Mouse (Mus musculus) lung, postnatal 0 days (tissue): ENCODE measurements around the gene Ipo5. TPM values are rescaled to one million over a fixed set of nuclear protein-coding genes. Genes with fewer than 3 reads are reported as not detected.
A peak's percentile ranks its signal among the peaks of the same experiment; 100 is the strongest.

Source experiments
- ATAC-seq: fragments of 200-750 bp; cut with Nextera tagmentation; 2 replicates; pipeline ENCODE4 v1.8.0; 2017; ENCODE audit warnings: moderate library complexity
- DNase-seq: peaks from one replicate; pipeline ENCODE4 v3.0.0-alpha.2; 2016; ENCODE audit warnings: low spot score
- H3K27ac ChIP-seq: fragments of 300-500 bp; sonication (generic); 2 replicates; pipeline ENCODE4 v1.5.1; 2014; ENCODE audit warnings: antibody characterized with exemption, mild to moderate bottlenecking, low read length, mixed read lengths
- H3K27me3 ChIP-seq: fragments of 300-500 bp; sonication (generic); replicated peaks from 2 replicates; pipeline ENCODE4 v1.6.1; 2014; ENCODE audit warnings: low read length, mixed read lengths; ENCODE audit not compliant: insufficient read depth
- H3K36me3 ChIP-seq: fragments of 300-500 bp; sonication (generic); 2 replicates; pipeline ENCODE4 v1.6.1; 2014; ENCODE audit warnings: low read length, mixed read lengths; ENCODE audit not compliant: insufficient read depth
- H3K4me1 ChIP-seq: fragments of 300-500 bp; sonication (generic); 2 replicates; pipeline ENCODE4 v1.6.1; 2014; ENCODE audit warnings: antibody characterized with exemption, low read depth, low read length, mixed read lengths; ENCODE audit not compliant: insufficient read depth
- H3K4me2 ChIP-seq: fragments of 300-500 bp; sonication (generic); replicated peaks from 2 replicates; pipeline ENCODE4 v1.6.1; 2014; ENCODE audit warnings: low read depth, mild to moderate bottlenecking, low read length, moderate library complexity, mixed read lengths
- H3K4me3 ChIP-seq: fragments of 300-500 bp; sonication (generic); 2 replicates; pipeline ENCODE4 v1.5.1; 2014; ENCODE audit warnings: low read depth, low read length
- H3K9ac ChIP-seq: fragments of 300-500 bp; sonication (generic); replicated peaks from 2 replicates; pipeline ENCODE4 v1.6.1; 2014; ENCODE audit warnings: low read depth, mild to moderate bottlenecking
- H3K9me3 ChIP-seq: fragments of 300-500 bp; sonication (generic); 2 replicates; pipeline ENCODE4 v1.6.1; 2016; ENCODE audit warnings: low read length, mixed read lengths
- CTCF ChIP-seq: IDR thresholded peaks from 2 replicates; pipeline ENCODE4 v1.5.1; 2016; ENCODE audit warnings: antibody characterized with exemption, mild to moderate bottlenecking
- EP300 ChIP-seq: IDR thresholded peaks from 2 replicates; pipeline ENCODE4 v1.6.1; 2016; ENCODE audit warnings: antibody characterized with exemption, mild to moderate bottlenecking, control low read depth
- WGBS: fragments of 180-500 bp; shearing (Covaris S2); extraction: QIAGEN DNeasy Blood & Tissue Kit; methylation state at CpG from one replicate; pipeline ENCODE4 v1.1.7; 2014; 5-methylcytosine and 5-hydroxymethylcytosine counted together
- polyA plus RNA-seq: library from polyadenylated mRNA; unstranded; fragments of >200 nt; fragmentation: Nextera tagmentation; extraction: Ambion mirVana; gene quantifications from 2 replicates; pipeline ENCODE4 v1.2.1, GENCODE M21; 2015

The Ipo5 gene
- polyA plus RNA-seq, 1 experiment from 2014 or later = 23.4 TPM

- Histone ChIP-seq H3K4me2 (no peak overlapping the region), H3K27ac (no peak overlapping the region), H3K9me3 (no peaks in the 10 kb centered on the region), H3K36me3 (no peaks in the 10 kb centered on the region), H3K4me3 (no peak overlapping the region), H3K9ac (no peak overlapping the region), H3K27me3 (no peaks in the 10 kb centered on the region), H3K4me1 (no peaks in the 10 kb centered on the region)
- no peak for ATAC-seq
- no peak for DNase-seq
- 85% methylated on average over 8 of the region's 8 CpGs for WGBS
- TF ChIP-seq EP300 (no peak), CTCF (peak; percentile 59)
These were observed 59.6 kb downstream of the Ipo5 start for GRCm38 (mm10) chr14:120970637-120971036.

GRCm38 (mm10) chr14:120971313-120971712, 60.3 kb downstream of the Ipo5 start:
- no peak for TF ChIP-seq EP300
- peak; percentile 47 for TF ChIP-seq CTCF
- ATAC-seq (no peak), DNase-seq (no peak)
- 69% methylated on average over 6 of the region's 6 CpGs for WGBS
- Histone ChIP-seq H3K4me1 (no peaks in the 10 kb centered on the region), H3K4me2 (no peak overlapping the region), H3K36me3 (no peaks in the 10 kb centered on the region), H3K27me3 (no peaks in the 10 kb centered on the region), H3K4me3 (no peak overlapping the region), H3K27ac (no peak overlapping the region), H3K9me3 (no peaks in the 10 kb centered on the region), H3K9ac (no peak overlapping the region)

GRCm38 (mm10) chr14:120979559-120979958, 68.5 kb downstream of the Ipo5 start:
- Histone ChIP-seq H3K27me3 (no peaks in the 10 kb centered on the region), H3K27ac (no peak overlapping the region), H3K4me3 (no peak overlapping the region), H3K9ac (no peak overlapping the region), H3K9me3 (no peaks in the 10 kb centered on the region), H3K36me3 (no peaks in the 10 kb centered on the region), H3K4me1 (no peaks in the 10 kb centered on the region), H3K4me2 (no peak overlapping the region)
- DNase-seq = peak; percentile 52
- peak; percentile 63 for ATAC-seq
- no peak for TF ChIP-seq EP300
- peak; percentile 80 for TF ChIP-seq CTCF
- WGBS = 41% methylated on average over 3 of the region's 3 CpGs

- DNase-seq (no peak), ATAC-seq (no peak)
- Histone ChIP-seq H3K9me3 (no peaks in the 10 kb centered on the region), H3K4me2 (no peak overlapping the region), H3K27me3 (no peaks in the 10 kb centered on the region), H3K9ac (no peak overlapping the region), H3K4me1 (no peaks in the 10 kb centered on the region), H3K27ac (no peak overlapping the region), H3K4me3 (no peak overlapping the region), H3K36me3 (no peaks in the 10 kb centered on the region)
- no peak for TF ChIP-seq CTCF
- TF ChIP-seq EP300 = no peak
- WGBS = 51% methylated on average over 6 of the region's 6 CpGs
These were observed 78.1 kb downstream of the Ipo5 start for GRCm38 (mm10) chr14:120989126-120989525.

Other genes with a start within 250 kb of the Ipo5 start
- 17.9 TPM in 2 replicates for gene Farp1, start 124.0 kb downstream of the Ipo5 start, polyA plus RNA-seq